Mouse (Mus musculus) forebrain, embryonic 14.5 days (tissue): Measurements from ENCODE around the gene Ap5b1. TPM values are rescaled to one million over a fixed set of nuclear protein-coding genes. Genes with fewer than 3 reads are reported as not detected.

ENCODE experiments used
- ATAC-seq: fragments of 200-750 bp; cut with Nextera tagmentation; 2 replicates; pipeline ENCODE4 v1.8.0; 2017; ENCODE audit warnings: mild to moderate bottlenecking, moderate library complexity
- DNase-seq: peaks from one replicate; pipeline ENCODE4 v3.0.0-alpha.2; 2015; ENCODE audit warnings: low spot score
- H3K27ac ChIP-seq: fragments of 300-500 bp; sonication (generic); 2 replicates; pipeline ENCODE4 v1.5.1; 2014; ENCODE audit warnings: low read depth, mild to moderate bottlenecking, control low read depth, low read length, moderate library complexity
- H3K27me3 ChIP-seq: fragments of 300-500 bp; sonication (generic); replicated peaks from 2 replicates; pipeline ENCODE4 v1.6.1; 2014; ENCODE audit warnings: low read length, control low read depth, mixed read lengths; ENCODE audit not compliant: control insufficient read depth, insufficient read depth
- H3K36me3 ChIP-seq: fragments of 300-500 bp; sonication (generic); 2 replicates; pipeline ENCODE4 v1.6.1; 2014; ENCODE audit warnings: low read length, control low read depth; ENCODE audit not compliant: control insufficient read depth, insufficient read depth
- H3K4me1 ChIP-seq: fragments of 300-500 bp; sonication (generic); 2 replicates; pipeline ENCODE4 v1.6.1; 2014; ENCODE audit warnings: antibody characterized with exemption, low read length, control low read depth; ENCODE audit not compliant: control insufficient read depth, insufficient read depth
- H3K4me2 ChIP-seq: fragments of 300-500 bp; sonication (generic); 2 replicates; pipeline ENCODE4 v1.6.1; 2014; ENCODE audit warnings: mild to moderate bottlenecking, control low read depth, low read length
- H3K4me3 ChIP-seq: fragments of 300-500 bp; sonication (generic); 2 replicates; pipeline ENCODE4 v1.5.1; 2014; ENCODE audit warnings: low read depth, low read length, control low read depth
- H3K9ac ChIP-seq: fragments of 300-500 bp; sonication (generic); 2 replicates; pipeline ENCODE4 v1.6.1; 2014; ENCODE audit warnings: mild to moderate bottlenecking, low read length, control low read depth, moderate library complexity
- H3K9me3 ChIP-seq: fragments of 300-500 bp; sonication (generic); replicated peaks from 2 replicates; pipeline ENCODE4 v1.6.1; 2016; ENCODE audit warnings: low read length, control low read depth, mixed read lengths; ENCODE audit not compliant: control insufficient read depth
- WGBS: fragments of 180-500 bp; shearing (Covaris S2); extraction: QIAGEN DNeasy Blood & Tissue Kit; methylation state at CpG from one replicate; pipeline ENCODE4 v1.1.7; 2014; 5-methylcytosine and 5-hydroxymethylcytosine counted together
- polyA plus RNA-seq: library from polyadenylated mRNA; unstranded; fragments of >200 nt; fragmentation: Nextera tagmentation; extraction: Ambion mirVana; gene quantifications from 2 replicates; pipeline ENCODE4 v1.2.1, GENCODE M21; 2014

Gene Ap5b1
- polyA plus RNA-seq, 1 experiment from 2014 or later = 1.6 TPM

DNA sequence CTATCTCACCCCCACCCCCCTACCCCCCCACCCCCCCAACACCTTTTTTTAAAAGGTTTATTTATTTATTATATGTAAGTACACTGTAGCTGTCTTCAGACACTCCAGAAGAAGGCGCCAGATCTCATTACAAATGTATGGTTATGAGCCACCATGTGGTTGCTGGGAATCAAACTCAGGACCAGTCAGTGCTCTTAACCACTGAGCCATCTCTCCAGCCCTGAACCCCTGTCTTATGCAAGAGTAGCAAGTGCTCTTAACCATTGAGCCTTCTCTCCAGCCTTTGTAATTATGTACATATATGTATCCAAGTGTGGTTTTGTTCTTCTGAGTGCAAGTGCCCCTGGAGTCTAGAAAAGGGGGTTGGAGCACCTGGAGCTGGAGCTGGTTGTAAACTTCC is 44.1 kb downstream of the Ap5b1 start:
- H3K4me1 ChIP-seq = peaks cover 9% of the 10 kb centered on the region
- no peak for ATAC-seq
- H3K27me3 ChIP-seq = no peaks in the 10 kb centered on the region
- no peak overlapping the region for H3K4me2 ChIP-seq
- 86% methylated on average over 1 of the region's 1 CpGs for WGBS
- no peak for DNase-seq
- no peak overlapping the region for H3K27ac ChIP-seq
- no peak overlapping the region for H3K9ac ChIP-seq
- H3K4me3 ChIP-seq = no peak overlapping the region
- peaks cover 18% of the 10 kb centered on the region for H3K36me3 ChIP-seq
- no peaks in the 10 kb centered on the region for H3K9me3 ChIP-seq

GRCm38 (mm10) chr19:5612762-5613411 is 45.1 kb downstream of the Ap5b1 start:
- Histone ChIP-seq H3K4me2 (no peak overlapping the region), H3K27ac (no peak overlapping the region), H3K4me1 (peaks cover 9% of the 10 kb centered on the region), H3K9me3 (no peaks in the 10 kb centered on the region), H3K4me3 (no peak overlapping the region), H3K36me3 (peaks cover 9% of the 10 kb centered on the region), H3K9ac (no peak overlapping the region), H3K27me3 (no peaks in the 10 kb centered on the region)
- no peak for DNase-seq
- no peak for ATAC-seq
- WGBS = 79% methylated on average over 3 of the region's 3 CpGs

DNA sequence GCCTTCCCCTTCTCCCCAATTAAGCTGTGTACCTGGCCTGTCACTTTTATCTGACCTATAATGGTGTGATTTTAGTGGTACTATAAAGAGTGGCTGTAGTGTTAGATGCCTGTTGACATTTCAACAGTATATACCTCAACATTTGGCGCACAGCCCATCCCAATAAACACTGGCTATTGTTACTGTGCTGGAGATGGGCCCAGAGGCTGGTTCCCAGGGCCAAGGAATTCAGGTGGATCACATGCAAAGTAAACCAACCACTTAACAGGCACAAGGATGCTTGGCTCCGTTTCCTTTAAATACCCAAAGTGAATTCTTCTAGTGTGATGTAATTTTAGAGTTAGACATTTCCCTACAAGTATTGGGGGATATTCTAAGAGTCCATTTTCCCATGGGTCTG is 47.1 kb downstream of the Ap5b1 start:
- peaks cover 5% of the 10 kb centered on the region; the same call in 1 of the 2 replicates for H3K4me1 ChIP-seq
- 49% methylated on average over 2 of the region's 2 CpGs for WGBS
- ATAC-seq (no peak), DNase-seq (peak; percentile 28)
- no peak overlapping the region for H3K9ac ChIP-seq
- H3K4me2 ChIP-seq = no peak overlapping the region
- no peaks in the 10 kb centered on the region for H3K9me3 ChIP-seq
- no peak overlapping the region for H3K27ac ChIP-seq
- no peaks in the 10 kb centered on the region for H3K36me3 ChIP-seq
- H3K27me3 ChIP-seq = no peaks in the 10 kb centered on the region
- no peak overlapping the region for H3K4me3 ChIP-seq

- 84% methylated on average over 4 of the region's 4 CpGs for WGBS
- no peak overlapping the region for H3K4me3 ChIP-seq
- DNase-seq = no peak
- H3K27ac ChIP-seq = no peak overlapping the region
- no peaks in the 10 kb centered on the region for H3K4me1 ChIP-seq
- ATAC-seq = no peak
- H3K36me3 ChIP-seq = no peaks in the 10 kb centered on the region
- H3K27me3 ChIP-seq = no peaks in the 10 kb centered on the region
- H3K9ac ChIP-seq = no peak overlapping the region
- H3K9me3 ChIP-seq = no peaks in the 10 kb centered on the region
- H3K4me2 ChIP-seq = no peak overlapping the region
Measured at GRCm38 (mm10) chr19:5620007-5620406, 52.2 kb downstream of the Ap5b1 start.

Other genes with a start within 250 kb of the Ap5b1 start
- not detected in 2 replicates for gene Catsper1, start 232.3 kb upstream of the Ap5b1 start, polyA plus RNA-seq
- 4.0 and 5.6 TPM in 2 replicates for gene Cst6, start 218.5 kb upstream of the Ap5b1 start, polyA plus RNA-seq
- 33.0 and 36.2 TPM in 2 replicates for gene Eif1ad, start 201.3 kb upstream of the Ap5b1 start, polyA plus RNA-seq
- gene Banf1, start 200.9 kb upstream of the Ap5b1 start, polyA plus RNA-seq = 417 and 471 TPM in 2 replicates
- 58.3 and 64.2 TPM in 2 replicates for gene Sart1, start 179.3 kb upstream of the Ap5b1 start, polyA plus RNA-seq
- gene Tsga10ip, start 165.5 kb upstream of the Ap5b1 start, polyA plus RNA-seq = not detected in 2 replicates
- 255 and 263 TPM in 2 replicates for gene Drap1, start 143.0 kb upstream of the Ap5b1 start, polyA plus RNA-seq
- gene AI837181, start 142.9 kb upstream of the Ap5b1 start, polyA plus RNA-seq = 36.7 and 46.9 TPM in 2 replicates
- gene Fosl1, start 120.5 kb upstream of the Ap5b1 start, polyA plus RNA-seq = not detected in 2 replicates
- 5.9 and 6.4 TPM in 2 replicates for gene Ccdc85b, start 110.1 kb upstream of the Ap5b1 start, polyA plus RNA-seq
- gene Fibp, start 107.4 kb upstream of the Ap5b1 start, polyA plus RNA-seq = 153 and 167 TPM in 2 replicates
- 3.4 and 5.3 TPM in 2 replicates for gene Ctsw, start 99.5 kb upstream of the Ap5b1 start, polyA plus RNA-seq
- gene Efemp2, start 94.1 kb upstream of the Ap5b1 start, polyA plus RNA-seq = 25.1 and 29.0 TPM in 2 replicates
- gene Mus81, start 79.6 kb upstream of the Ap5b1 start, polyA plus RNA-seq = 51.8 and 57.1 TPM in 2 replicates
- 4,491 and 4,757 TPM in 2 replicates for gene Cfl1, start 77.6 kb upstream of the Ap5b1 start, polyA plus RNA-seq
- 0.28 TPM in 1 of 2 replicates, not detected in the other for gene 1700020D05Rik, start 64.2 kb upstream of the Ap5b1 start, polyA plus RNA-seq
- 55.3 and 73.2 TPM in 2 replicates for gene Snx32, start 57.5 kb upstream of the Ap5b1 start, polyA plus RNA-seq
- 0.16 TPM in 1 of 2 replicates, not detected in the other for gene Ovol1, start 7.4 kb upstream of the Ap5b1 start, polyA plus RNA-seq
- 85.7 and 95.8 TPM in 2 replicates for gene Rnaseh2c, start 33.8 kb downstream of the Ap5b1 start, polyA plus RNA-seq
- 43.7 and 49.7 TPM in 2 replicates for gene Kat5, start 42.2 kb downstream of the Ap5b1 start, polyA plus RNA-seq
- gene Rela, start 69.5 kb downstream of the Ap5b1 start, polyA plus RNA-seq = 29.8 and 35.8 TPM in 2 replicates
- gene Sipa1, start 95.7 kb downstream of the Ap5b1 start, polyA plus RNA-seq = 9.2 and 10.2 TPM in 2 replicates
- gene Map3k11, start 120.7 kb downstream of the Ap5b1 start, polyA plus RNA-seq = 9.2 and 11.8 TPM in 2 replicates
- 20.9 and 24.6 TPM in 2 replicates for gene Pcnx3, start 120.9 kb downstream of the Ap5b1 start, polyA plus RNA-seq
- gene Kcnk7, start 136.3 kb downstream of the Ap5b1 start, polyA plus RNA-seq = 0.17 TPM in 1 of 2 replicates, not detected in the other
- 7.0 and 10.1 TPM in 2 replicates for gene Ehbp1l1, start 158.3 kb downstream of the Ap5b1 start, polyA plus RNA-seq
- 204 and 233 TPM in 2 replicates for gene Fam89b, start 161.6 kb downstream of the Ap5b1 start, polyA plus RNA-seq
- gene Ltbp3, start 172.9 kb downstream of the Ap5b1 start, polyA plus RNA-seq = 8.5 and 10.7 TPM in 2 replicates
- gene Scyl1, start 203.4 kb downstream of the Ap5b1 start, polyA plus RNA-seq = 56.1 and 67.9 TPM in 2 replicates